Mouse (Mus musculus) lung, embryonic 14.5 days (tissue): Measurements from ENCODE around the gene Serpinb1a. TPM values are rescaled to one million over a fixed set of nuclear protein-coding genes. Genes with fewer than 3 reads are reported as not detected.
A peak's percentile ranks its signal among the peaks of the same experiment; 100 is the strongest.

Experiments used
- ATAC-seq: fragments of 200-750 bp; cut with Nextera tagmentation; 2 replicates; pipeline ENCODE4 v1.8.0; 2017; ENCODE audit warnings: mild to moderate bottlenecking, moderate TSS enrichment, moderate library complexity; ENCODE audit not compliant: insufficient read depth
- DNase-seq: peaks from one replicate; pipeline ENCODE4 v3.0.0-alpha.2; 2015
- H3K27ac ChIP-seq: fragments of 300-500 bp; sonication (generic); 2 replicates; pipeline ENCODE4 v1.5.1; 2014; ENCODE audit warnings: low read depth, mild to moderate bottlenecking, moderate library complexity
- H3K27me3 ChIP-seq: fragments of 300-500 bp; sonication (generic); 2 replicates; pipeline ENCODE4 v1.6.1; 2014; ENCODE audit warnings: low read length, control low read depth; ENCODE audit not compliant: insufficient read depth
- H3K36me3 ChIP-seq: fragments of 300-500 bp; sonication (generic); 2 replicates; pipeline ENCODE4 v1.6.1; 2014; ENCODE audit warnings: control low read depth; ENCODE audit not compliant: insufficient read depth
- H3K4me1 ChIP-seq: fragments of 300-500 bp; sonication (generic); 2 replicates; pipeline ENCODE4 v1.6.1; 2014; ENCODE audit warnings: antibody characterized with exemption, control low read depth; ENCODE audit not compliant: insufficient read depth
- H3K4me2 ChIP-seq: fragments of 300-500 bp; sonication (generic); 2 replicates; pipeline ENCODE4 v1.6.1; 2014; ENCODE audit warnings: mild to moderate bottlenecking
- H3K4me3 ChIP-seq: fragments of 300-500 bp; sonication (generic); 2 replicates; pipeline ENCODE4 v1.5.1; 2014; ENCODE audit warnings: low read depth, low read length
- H3K9ac ChIP-seq: fragments of 300-500 bp; sonication (generic); 2 replicates; pipeline ENCODE4 v1.6.1; 2014
- H3K9me3 ChIP-seq: fragments of 300-500 bp; sonication (generic); 2 replicates; pipeline ENCODE4 v1.6.1; 2016; ENCODE audit warnings: low read depth, low read length, control low read depth
- CTCF ChIP-seq: IDR thresholded peaks from 2 replicates; pipeline ENCODE4 v1.5.1; 2016; ENCODE audit warnings: antibody characterized with exemption, low read depth
- WGBS: fragments of 180-500 bp; shearing (Covaris S2); extraction: QIAGEN DNeasy Blood & Tissue Kit; methylation state at CpG from one replicate; pipeline ENCODE4 v1.1.7; 2014; 5-methylcytosine and 5-hydroxymethylcytosine counted together
- polyA plus RNA-seq: library from polyadenylated mRNA; unstranded; fragments of >200 nt; fragmentation: Nextera tagmentation; extraction: Ambion mirVana; gene quantifications from 2 replicates; pipeline ENCODE4 v1.2.1, GENCODE M21; 2014

Gene Serpinb1a
- polyA plus RNA-seq, 1 experiment from 2014 or later: 5.1 TPM

GRCm38 (mm10) chr13:32841349-32841748, 9.6 kb downstream of the Serpinb1a start:
- ATAC-seq: no peak
- no peak overlapping the region for H3K4me3 ChIP-seq
- H3K4me2 ChIP-seq: no peak overlapping the region
- no peaks in the 10 kb centered on the region for H3K36me3 ChIP-seq
- no peak overlapping the region for H3K9ac ChIP-seq
- no peaks in the 10 kb centered on the region for H3K27me3 ChIP-seq
- no peak overlapping the region for H3K27ac ChIP-seq
- no peaks in the 10 kb centered on the region for H3K9me3 ChIP-seq
- H3K4me1 ChIP-seq: no peaks in the 10 kb centered on the region
- no peak for TF ChIP-seq CTCF
- 89% methylated on average over 3 of the region's 3 CpGs for WGBS
- DNase-seq: no peak

- Histone ChIP-seq H3K4me1 (no peaks in the 10 kb centered on the region), H3K9me3 (no peaks in the 10 kb centered on the region), H3K36me3 (no peaks in the 10 kb centered on the region), H3K4me3 (no peak overlapping the region), H3K27ac (no peak overlapping the region), H3K27me3 (no peaks in the 10 kb centered on the region), H3K4me2 (no peak overlapping the region), H3K9ac (no peak overlapping the region)
- ATAC-seq (no peak), DNase-seq (no peak)
- no peak for TF ChIP-seq CTCF
- WGBS: 47% methylated on average over 1 of the region's 1 CpGs
These were observed 11.7 kb downstream of the Serpinb1a start for GRCm38 (mm10) chr13:32839314-32839713.

- TF ChIP-seq CTCF: no peak
- no peak overlapping the region for H3K4me2 ChIP-seq
- H3K36me3 ChIP-seq: no peaks in the 10 kb centered on the region
- no peak overlapping the region for H3K27ac ChIP-seq
- no peaks in the 10 kb centered on the region for H3K4me1 ChIP-seq
- no peaks in the 10 kb centered on the region for H3K9me3 ChIP-seq
- H3K4me3 ChIP-seq: no peak overlapping the region
- no peak overlapping the region for H3K9ac ChIP-seq
- H3K27me3 ChIP-seq: no peaks in the 10 kb centered on the region
- DNase-seq (no peak), ATAC-seq (no peak)
- WGBS: 95% methylated on average over 5 of the region's 5 CpGs
These were observed 16.5 kb downstream of the Serpinb1a start for GRCm38 (mm10) chr13:32834513-32834912.

GRCm38 (mm10) chr13:32833237-32833636, 17.7 kb downstream of the Serpinb1a start:
- Histone ChIP-seq H3K4me2 (no peak overlapping the region), H3K4me1 (no peaks in the 10 kb centered on the region), H3K9me3 (no peaks in the 10 kb centered on the region), H3K4me3 (no peak overlapping the region), H3K9ac (no peak overlapping the region), H3K27me3 (no peaks in the 10 kb centered on the region), H3K27ac (no peak overlapping the region), H3K36me3 (no peaks in the 10 kb centered on the region)
- no peak for DNase-seq
- ATAC-seq: no peak
- WGBS: 72% methylated on average over 6 of the region's 6 CpGs
- TF ChIP-seq CTCF: no peak

GRCm38 (mm10) chr13:32832776-32833175, 18.2 kb downstream of the Serpinb1a start:
- ATAC-seq: no peak
- WGBS: 67% methylated on average over 3 of the region's 3 CpGs
- Histone ChIP-seq H3K36me3 (no peaks in the 10 kb centered on the region), H3K4me2 (no peak overlapping the region), H3K4me1 (no peaks in the 10 kb centered on the region), H3K27me3 (no peaks in the 10 kb centered on the region), H3K9ac (no peak overlapping the region), H3K9me3 (no peaks in the 10 kb centered on the region), H3K4me3 (no peak overlapping the region), H3K27ac (no peak overlapping the region)
- TF ChIP-seq CTCF: no peak
- DNase-seq: no peak

GRCm38 (mm10) chr13:32831505-32832273, 19.3 kb downstream of the Serpinb1a start:
- no peaks in the 10 kb centered on the region for H3K9me3 ChIP-seq
- H3K4me3 ChIP-seq: no peak overlapping the region
- ATAC-seq: no peak
- no peak overlapping the region for H3K9ac ChIP-seq
- H3K36me3 ChIP-seq: no peaks in the 10 kb centered on the region
- no peak overlapping the region for H3K27ac ChIP-seq
- no peaks in the 10 kb centered on the region for H3K4me1 ChIP-seq
- DNase-seq: no peak
- H3K4me2 ChIP-seq: no peak overlapping the region
- 64% methylated on average over 3 of the region's 3 CpGs for WGBS
- no peaks in the 10 kb centered on the region for H3K27me3 ChIP-seq
- TF ChIP-seq CTCF: no peak

GRCm38 (mm10) chr13:32828886-32829285, 22.1 kb downstream of the Serpinb1a start:
- WGBS: 52% methylated on average over 4 of the region's 4 CpGs
- Histone ChIP-seq H3K9me3 (no peaks in the 10 kb centered on the region), H3K9ac (no peak overlapping the region), H3K4me1 (no peaks in the 10 kb centered on the region), H3K4me3 (no peak overlapping the region), H3K27ac (no peak overlapping the region), H3K4me2 (no peak overlapping the region), H3K27me3 (no peaks in the 10 kb centered on the region), H3K36me3 (no peaks in the 10 kb centered on the region)
- ATAC-seq: no peak
- no peak for TF ChIP-seq CTCF
- DNase-seq: no peak

GRCm38 (mm10) chr13:32827951-32828350, 23.0 kb downstream of the Serpinb1a start:
- no peaks in the 10 kb centered on the region for H3K27me3 ChIP-seq
- no peak overlapping the region for H3K4me2 ChIP-seq
- ATAC-seq (no peak; the same call in 1 of the 2 replicates), DNase-seq (peak; percentile 64)
- no peaks in the 10 kb centered on the region for H3K4me1 ChIP-seq
- no peak overlapping the region for H3K9ac ChIP-seq
- H3K9me3 ChIP-seq: no peaks in the 10 kb centered on the region
- TF ChIP-seq CTCF: peak; percentile 75
- H3K27ac ChIP-seq: no peak overlapping the region
- WGBS: 60% methylated on average over 4 of the region's 4 CpGs
- no peaks in the 10 kb centered on the region for H3K36me3 ChIP-seq
- H3K4me3 ChIP-seq: no peak overlapping the region
